Mouse (Mus musculus): Measurements from ENCODE around the gene Usp6nl. TPM values are rescaled to one million over a fixed set of nuclear protein-coding genes. Genes with fewer than 3 reads are reported as not detected.

The Usp6nl gene
- polyA plus RNA-seq, 1 experiment: 6.8 TPM

- DNase-seq (ENCODE audit: low read depth in 1 of 2, low spot score in 2 of 2): no peak
- TF ChIP-seq CTCF (IDR thresholded peaks at IDR 0.05; ENCODE audit: extremely low read depth, insufficient read depth, insufficient read length, insufficient replicate concordance) (no peak), POLR2A (IDR thresholded peaks at IDR 0.05; ENCODE audit: low read depth, low read length) (no peak)
- Histone ChIP-seq H3K4me3 (ENCODE audit: extremely low read depth, insufficient read depth, insufficient read length) (no peak overlapping the region), H3K27ac (ENCODE audit: insufficient read depth, low read length) (peak overlapping the region; percentile 63), H3K4me1 (ENCODE audit: control insufficient read depth, insufficient read depth, insufficient read length) (peaks cover 2% of the 10 kb centered on the region; the same call in 1 of the 2 replicates), H3K27me3 (ENCODE audit: control insufficient read depth, insufficient read depth, low read length) (no peaks in the 10 kb centered on the region), H3K36me3 (ENCODE audit: control insufficient read depth, insufficient read depth, low read length) (no peaks in the 10 kb centered on the region)
- 56% methylated on average over 7 of the region's 7 CpGs for WGBS
Measured at GRCm38 (mm10) chr2:6395851-6396625, 73.6 kb downstream of the Usp6nl start.

- no peak for DNase-seq (ENCODE audit: low read depth in 1 of 2, low spot score in 2 of 2)
- Histone ChIP-seq H3K27ac (ENCODE audit: insufficient read depth, low read length) (no peak overlapping the region), H3K36me3 (ENCODE audit: control insufficient read depth, insufficient read depth, low read length) (no peaks in the 10 kb centered on the region), H3K4me3 (ENCODE audit: extremely low read depth, insufficient read depth, insufficient read length) (no peak overlapping the region), H3K27me3 (ENCODE audit: control insufficient read depth, insufficient read depth, low read length) (no peaks in the 10 kb centered on the region), H3K4me1 (ENCODE audit: control insufficient read depth, insufficient read depth, insufficient read length) (peaks cover 2% of the 10 kb centered on the region; the same call in 1 of the 2 replicates)
- TF ChIP-seq POLR2A (IDR thresholded peaks at IDR 0.05; ENCODE audit: low read depth, low read length): no peak
- no peak for TF ChIP-seq CTCF (IDR thresholded peaks at IDR 0.05; ENCODE audit: extremely low read depth, insufficient read depth, insufficient read length, insufficient replicate concordance)
- WGBS: 72% methylated on average over 1 of the region's 1 CpGs
Measured at GRCm38 (mm10) chr2:6396626-6397146, 74.2 kb downstream of the Usp6nl start.

- no peaks in the 10 kb centered on the region for H3K36me3 ChIP-seq (ENCODE audit: control insufficient read depth, insufficient read depth, low read length)
- WGBS: 74% methylated on average over 3 of the region's 3 CpGs
- no peak for DNase-seq (ENCODE audit: low read depth in 1 of 2, low spot score in 2 of 2)
- no peaks in the 10 kb centered on the region for H3K27me3 ChIP-seq (ENCODE audit: control insufficient read depth, insufficient read depth, low read length)
- TF ChIP-seq CTCF (IDR thresholded peaks at IDR 0.05; ENCODE audit: extremely low read depth, insufficient read depth, insufficient read length, insufficient replicate concordance): no peak
- no peak for TF ChIP-seq POLR2A (IDR thresholded peaks at IDR 0.05; ENCODE audit: low read depth, low read length)
- H3K4me1 ChIP-seq (ENCODE audit: control insufficient read depth, insufficient read depth, insufficient read length): peaks cover 2% of the 10 kb centered on the region; the same call in 1 of the 2 replicates
- H3K4me3 ChIP-seq (ENCODE audit: extremely low read depth, insufficient read depth, insufficient read length): no peak overlapping the region
- no peak overlapping the region for H3K27ac ChIP-seq (ENCODE audit: insufficient read depth, low read length)
Measured at GRCm38 (mm10) chr2:6397166-6397565, 74.7 kb downstream of the Usp6nl start.

- WGBS: 96% methylated on average over 6 of the region's 6 CpGs
- TF ChIP-seq POLR2A (IDR thresholded peaks at IDR 0.05; ENCODE audit: low read depth, low read length) (no peak), CTCF (IDR thresholded peaks at IDR 0.05; ENCODE audit: extremely low read depth, insufficient read depth, insufficient read length, insufficient replicate concordance) (no peak)
- Histone ChIP-seq H3K27ac (ENCODE audit: insufficient read depth, low read length) (no peak overlapping the region), H3K4me3 (ENCODE audit: extremely low read depth, insufficient read depth, insufficient read length) (no peak overlapping the region), H3K36me3 (ENCODE audit: control insufficient read depth, insufficient read depth, low read length) (no peaks in the 10 kb centered on the region), H3K27me3 (ENCODE audit: control insufficient read depth, insufficient read depth, low read length) (no peaks in the 10 kb centered on the region), H3K4me1 (ENCODE audit: control insufficient read depth, insufficient read depth, insufficient read length) (peaks cover 2% of the 10 kb centered on the region; the same call in 1 of the 2 replicates)
- DNase-seq (ENCODE audit: low read depth in 1 of 2, low spot score in 2 of 2): no peak
Measured at GRCm38 (mm10) chr2:6398826-6399225, 76.4 kb downstream of the Usp6nl start.

- no peak overlapping the region for H3K4me3 ChIP-seq (ENCODE audit: extremely low read depth, insufficient read depth, insufficient read length)
- TF ChIP-seq CTCF (IDR thresholded peaks at IDR 0.05; ENCODE audit: extremely low read depth, insufficient read depth, insufficient read length, insufficient replicate concordance): no peak
- no peak for TF ChIP-seq POLR2A (IDR thresholded peaks at IDR 0.05; ENCODE audit: low read depth, low read length)
- DNase-seq (ENCODE audit: low read depth in 1 of 2, low spot score in 2 of 2): no peak
- H3K27me3 ChIP-seq (ENCODE audit: control insufficient read depth, insufficient read depth, low read length): no peaks in the 10 kb centered on the region
- no peaks in the 10 kb centered on the region for H3K36me3 ChIP-seq (ENCODE audit: control insufficient read depth, insufficient read depth, low read length)
- no peak overlapping the region for H3K27ac ChIP-seq (ENCODE audit: insufficient read depth, low read length)
- WGBS: 93% methylated on average over 10 of the region's 10 CpGs
- no peaks in the 10 kb centered on the region for H3K4me1 ChIP-seq (ENCODE audit: control insufficient read depth, insufficient read depth, insufficient read length)
Measured at GRCm38 (mm10) chr2:6401039-6401438, 78.6 kb downstream of the Usp6nl start.

GRCm38 (mm10) chr2:6403375-6403774 lies 80.9 kb downstream of the Usp6nl start:
- no peak for TF ChIP-seq POLR2A (IDR thresholded peaks at IDR 0.05; ENCODE audit: low read depth, low read length)
- Histone ChIP-seq H3K4me1 (ENCODE audit: control insufficient read depth, insufficient read depth, insufficient read length) (no peaks in the 10 kb centered on the region), H3K27ac (ENCODE audit: insufficient read depth, low read length) (no peak overlapping the region), H3K36me3 (ENCODE audit: control insufficient read depth, insufficient read depth, low read length) (no peaks in the 10 kb centered on the region), H3K4me3 (ENCODE audit: extremely low read depth, insufficient read depth, insufficient read length) (no peak overlapping the region), H3K27me3 (ENCODE audit: control insufficient read depth, insufficient read depth, low read length) (no peaks in the 10 kb centered on the region)
- no peak for DNase-seq (ENCODE audit: low read depth in 1 of 2, low spot score in 2 of 2)
- WGBS: 88% methylated on average over 11 of the region's 11 CpGs

GRCm38 (mm10) chr2:6403991-6404390 lies 81.5 kb downstream of the Usp6nl start:
- no peaks in the 10 kb centered on the region for H3K4me1 ChIP-seq (ENCODE audit: control insufficient read depth, insufficient read depth, insufficient read length)
- H3K36me3 ChIP-seq (ENCODE audit: control insufficient read depth, insufficient read depth, low read length): peaks cover under 1% of the 10 kb centered on the region
- no peak overlapping the region for H3K27ac ChIP-seq (ENCODE audit: insufficient read depth, low read length)
- no peak overlapping the region for H3K4me3 ChIP-seq (ENCODE audit: extremely low read depth, insufficient read depth, insufficient read length)
- no peaks in the 10 kb centered on the region for H3K27me3 ChIP-seq (ENCODE audit: control insufficient read depth, insufficient read depth, low read length)
- DNase-seq (ENCODE audit: low read depth in 1 of 2, low spot score in 2 of 2): no peak
- no peak for TF ChIP-seq POLR2A (IDR thresholded peaks at IDR 0.05; ENCODE audit: low read depth, low read length)
- no peak for TF ChIP-seq CTCF (IDR thresholded peaks at IDR 0.05; ENCODE audit: extremely low read depth, insufficient read depth, insufficient read length, insufficient replicate concordance)
- WGBS: 75% methylated on average over 3 of the region's 3 CpGs

Data from spleen, adult 2 months (tissue).